Mouse (Mus musculus): ENCODE results near the gene Tctex1d1.

Tctex1d1 gene

GRCm38 (mm10) chr4:102988526-102988925 is 10.1 kb downstream of the Tctex1d1 start:
- no peak for DNase-seq (ENCODE audit: low read depth)

- no peak for DNase-seq (ENCODE audit: low read depth)
Observed at GRCm38 (mm10) chr4:102989391-102989790, 11.0 kb downstream of the Tctex1d1 start.

- DNase-seq (ENCODE audit: low read depth), result no peak
Observed at GRCm38 (mm10) chr4:102990016-102990415, 11.6 kb downstream of the Tctex1d1 start.

- DNase-seq (ENCODE audit: low read depth), result no peak
Observed at GRCm38 (mm10) chr4:102990595-102991340, 12.4 kb downstream of the Tctex1d1 start.

- no peak for DNase-seq (ENCODE audit: low read depth)
Observed at GRCm38 (mm10) chr4:102991685-102992084, 13.3 kb downstream of the Tctex1d1 start.

- DNase-seq (ENCODE audit: low read depth), result no peak
Observed at GRCm38 (mm10) chr4:103004681-103005080, 26.3 kb downstream of the Tctex1d1 start.

- no peak for DNase-seq (ENCODE audit: low read depth)
Observed at GRCm38 (mm10) chr4:103005190-103005945, 27.0 kb downstream of the Tctex1d1 start.

GRCm38 (mm10) chr4:103006266-103006665 is 27.9 kb downstream of the Tctex1d1 start:
- DNase-seq (ENCODE audit: low read depth), result no peak

GRCm38 (mm10) chr4:103006943-103007418 is 28.6 kb downstream of the Tctex1d1 start:
- DNase-seq (ENCODE audit: low read depth), result no peak

- DNase-seq (ENCODE audit: low read depth), result no peak
Observed at GRCm38 (mm10) chr4:103010734-103011133, 32.3 kb downstream of the Tctex1d1 start.

GRCm38 (mm10) chr4:103011823-103012222 is 33.4 kb downstream of the Tctex1d1 start:
- DNase-seq (ENCODE audit: low read depth), result no peak

GRCm38 (mm10) chr4:103013490-103013889 is 35.1 kb downstream of the Tctex1d1 start:
- no peak for DNase-seq (ENCODE audit: low read depth)

GRCm38 (mm10) chr4:103026621-103027020 is 48.2 kb downstream of the Tctex1d1 start, which contains the start of gene Insl5:
Gene Insl5, minus strand, starts transcription at chr4:103026842.
- DNase-seq (ENCODE audit: low read depth), result no peak

- no peak for DNase-seq (ENCODE audit: low read depth)
Observed at GRCm38 (mm10) chr4:103027745-103028144, 49.3 kb downstream of the Tctex1d1 start.

- DNase-seq (ENCODE audit: low read depth), result no peak
Observed at GRCm38 (mm10) chr4:103028177-103029088, 50.0 kb downstream of the Tctex1d1 start.

GRCm38 (mm10) chr4:103039103-103039837 is 60.9 kb downstream of the Tctex1d1 start:
- no peak for DNase-seq (ENCODE audit: low read depth)

- no peak for DNase-seq (ENCODE audit: low read depth)
Observed at GRCm38 (mm10) chr4:103039838-103040191, 61.4 kb downstream of the Tctex1d1 start.

GRCm38 (mm10) chr4:103042997-103043396 is 64.6 kb downstream of the Tctex1d1 start:
- DNase-seq (ENCODE audit: low read depth), result no peak

- no peak for DNase-seq (ENCODE audit: low read depth)
Observed at GRCm38 (mm10) chr4:103048046-103048445, 69.6 kb downstream of the Tctex1d1 start.
